Mouse (Mus musculus) bone marrow, adult 2 months (tissue): ENCODE measurements at regions not wholly inside any gene's neighbourhood (a gene's known extent, or its start where the extent isn't known, plus 50 kb on each side); places are given as distances from the start of the nearest gene placed in this dataset.

Experiments
- CTCF ChIP-seq: fragments of 200-500 bp; IDR thresholded peaks from 2 replicates; pipeline ENCODE4 v1.5.1; 2011; ENCODE audit warnings: low read length, control low read depth; ENCODE audit not compliant: control insufficient read depth, insufficient read depth
- POLR2A ChIP-seq: fragments of 200-500 bp; IDR thresholded peaks from 2 replicates; pipeline ENCODE4 v1.6.1; 2011; ENCODE audit warnings: low read depth, mild to moderate bottlenecking, control low read depth, low read length, borderline replicate concordance; ENCODE audit not compliant: control insufficient read depth

DNA sequence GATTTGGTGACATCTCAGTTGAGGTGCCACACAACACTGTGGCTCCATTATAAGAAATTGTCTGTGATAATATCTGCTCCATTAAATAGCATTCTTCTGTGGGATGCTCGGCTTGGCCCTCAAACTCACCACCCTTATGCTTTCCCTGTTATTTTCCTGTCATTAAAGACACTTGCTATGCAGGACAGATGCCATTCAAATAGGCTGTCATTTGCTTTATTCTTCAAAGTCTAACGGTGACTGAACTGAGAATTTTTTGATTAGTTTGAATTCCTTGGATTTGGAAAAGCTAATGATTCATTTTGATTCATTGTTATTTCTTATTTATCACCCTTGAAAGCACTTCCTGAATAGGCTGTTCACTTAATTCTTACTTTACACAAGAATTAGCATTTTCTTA, 339.3 kb upstream of the Mmadhc start:
- TF ChIP-seq CTCF (no peak), POLR2A (no peak)
